Mouse (Mus musculus) heart, postnatal 0 days (tissue): ENCODE measurements around the gene Dynll1. TPM values are rescaled to one million over a fixed set of nuclear protein-coding genes. Genes with fewer than 3 reads are reported as not detected.

ENCODE experiments used
- ATAC-seq: fragments of 200-750 bp; cut with Nextera tagmentation; 2 replicates; pipeline ENCODE4 v1.8.0; 2017; ENCODE audit warnings: low read depth, moderate number of reproducible peaks, moderate library complexity; ENCODE audit not compliant: insufficient read depth
- DNase-seq: peaks from one replicate; pipeline ENCODE4 v3.0.0-alpha.2; 2016; ENCODE audit warnings: low spot score
- H3K27ac ChIP-seq: fragments of 300-500 bp; sonication (generic); 2 replicates; pipeline ENCODE4 v1.5.1; 2014; ENCODE audit warnings: low read depth, mild to moderate bottlenecking
- H3K27me3 ChIP-seq: fragments of 300-500 bp; sonication (generic); 2 replicates; pipeline ENCODE4 v1.6.1; 2014; ENCODE audit warnings: low read length, mixed read lengths; ENCODE audit not compliant: control insufficient read depth, insufficient read depth
- H3K36me3 ChIP-seq: fragments of 300-500 bp; sonication (generic); replicated peaks from 2 replicates; pipeline ENCODE4 v1.6.1; 2014; ENCODE audit warnings: low read length, mixed read lengths; ENCODE audit not compliant: control insufficient read depth, insufficient read depth
- H3K4me1 ChIP-seq: fragments of 300-500 bp; sonication (generic); 2 replicates; pipeline ENCODE4 v1.6.1; 2014; ENCODE audit warnings: antibody characterized with exemption; ENCODE audit not compliant: control insufficient read depth, insufficient read depth
- H3K4me2 ChIP-seq: fragments of 300-500 bp; sonication (generic); 2 replicates; pipeline ENCODE4 v1.6.1; 2014; ENCODE audit warnings: low read depth, mild to moderate bottlenecking, low read length, moderate library complexity
- H3K4me3 ChIP-seq: fragments of 300-500 bp; sonication (generic); 2 replicates; pipeline ENCODE4 v1.5.1; 2014; ENCODE audit warnings: low read depth, low read length
- H3K9ac ChIP-seq: fragments of 300-500 bp; sonication (generic); replicated peaks from 2 replicates; pipeline ENCODE4 v1.6.1; 2014; ENCODE audit warnings: low read depth, low read length, mixed read lengths
- H3K9me3 ChIP-seq: fragments of 300-500 bp; sonication (generic); replicated peaks from 2 replicates; pipeline ENCODE4 v1.6.1; 2016; ENCODE audit warnings: low read length; ENCODE audit not compliant: control insufficient read depth
- CTCF ChIP-seq: IDR thresholded peaks from 2 replicates; pipeline ENCODE4 v1.5.1; 2016; ENCODE audit warnings: antibody characterized with exemption, control low read depth, low read depth
- EP300 ChIP-seq: IDR thresholded peaks from 2 replicates; pipeline ENCODE4 v1.6.1; 2016; ENCODE audit warnings: antibody characterized with exemption, low read depth
- WGBS: fragments of 180-500 bp; shearing (Covaris S2); extraction: QIAGEN DNeasy Blood & Tissue Kit; methylation state at CpG from one replicate; pipeline ENCODE4 v1.1.7; 2014; 5-methylcytosine and 5-hydroxymethylcytosine counted together
- polyA plus RNA-seq: library from polyadenylated mRNA; unstranded; fragments of >200 nt; fragmentation: Nextera tagmentation; extraction: Ambion mirVana; gene quantifications from 2 replicates; pipeline ENCODE4 v1.2.1, GENCODE M21; 2015
- total RNA-seq: library from RNA; depleted of rRNA; stranded (reverse); fragments of >200 nt; gene quantifications from 2 replicates; pipeline ENCODE4 v1.2.3, GENCODE M21; 2014; ENCODE audit warnings: low replicate concordance

The Dynll1 gene
- total and polyA plus RNA-seq, 2 experiments from 2014 or later, result 224 to 615 TPM

DNA sequence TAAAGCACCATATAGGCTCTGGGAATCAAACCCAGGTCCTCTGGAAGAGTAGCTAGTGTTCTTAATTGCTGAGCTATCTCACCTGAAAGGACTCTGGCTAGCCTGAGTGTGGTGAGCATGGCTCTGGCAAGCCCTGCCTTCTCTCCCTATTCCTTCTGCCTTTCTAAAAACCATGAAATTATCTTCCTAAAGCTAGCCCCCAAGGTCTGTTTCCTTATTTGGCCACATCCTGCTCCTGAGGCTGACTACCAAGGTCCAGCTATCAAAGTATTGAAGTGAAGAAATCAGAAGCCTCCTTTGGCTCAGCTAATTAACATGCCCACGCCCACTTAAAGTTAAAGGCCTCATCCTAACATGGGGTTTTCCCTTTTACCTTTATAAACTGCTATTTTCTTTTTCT is 26.0 kb downstream of the Dynll1 start:
- Histone ChIP-seq H3K4me1 (peaks cover 19% of the 10 kb centered on the region), H3K4me2 (no peak overlapping the region), H3K36me3 (peaks cover 5% of the 10 kb centered on the region; the same call in 1 of the 2 replicates), H3K9me3 (no peaks in the 10 kb centered on the region), H3K27me3 (no peaks in the 10 kb centered on the region), H3K27ac (no peak overlapping the region), H3K9ac (no peak overlapping the region), H3K4me3 (no peak overlapping the region)
- no peak for TF ChIP-seq CTCF
- TF ChIP-seq EP300, result no peak
- ATAC-seq (no peak), DNase-seq (no peak)
- WGBS, result 87% methylated on average over 1 of the region's 1 CpGs

DNA sequence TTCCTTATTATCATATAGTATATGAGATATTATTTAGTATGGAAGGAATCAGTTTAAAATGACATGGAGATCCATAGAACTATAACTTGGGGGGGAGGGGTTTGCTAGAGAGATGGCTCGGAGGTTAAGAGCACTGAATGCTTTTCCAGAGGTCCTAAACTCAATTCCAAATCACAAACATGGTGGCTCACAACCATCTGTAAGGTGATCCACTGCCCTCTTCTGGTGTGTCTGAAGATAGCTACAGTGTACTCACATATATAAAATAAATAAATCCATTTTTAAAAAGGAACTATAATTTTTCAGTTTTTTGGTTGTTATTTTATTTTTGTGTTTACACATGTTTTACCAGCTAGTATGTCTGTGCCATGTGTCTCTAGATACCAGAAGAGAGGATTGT is 26.4 kb downstream of the Dynll1 start:
- no peak for TF ChIP-seq EP300
- TF ChIP-seq CTCF, result no peak
- DNase-seq (no peak), ATAC-seq (no peak)
- Histone ChIP-seq H3K36me3 (peaks cover 5% of the 10 kb centered on the region; the same call in 1 of the 2 replicates), H3K9ac (no peak overlapping the region), H3K4me2 (no peak overlapping the region), H3K27me3 (no peaks in the 10 kb centered on the region), H3K4me1 (peaks cover 21% of the 10 kb centered on the region), H3K27ac (no peak overlapping the region), H3K9me3 (no peaks in the 10 kb centered on the region), H3K4me3 (no peak overlapping the region)
- 73% methylated on average over 1 of the region's 1 CpGs for WGBS

DNA sequence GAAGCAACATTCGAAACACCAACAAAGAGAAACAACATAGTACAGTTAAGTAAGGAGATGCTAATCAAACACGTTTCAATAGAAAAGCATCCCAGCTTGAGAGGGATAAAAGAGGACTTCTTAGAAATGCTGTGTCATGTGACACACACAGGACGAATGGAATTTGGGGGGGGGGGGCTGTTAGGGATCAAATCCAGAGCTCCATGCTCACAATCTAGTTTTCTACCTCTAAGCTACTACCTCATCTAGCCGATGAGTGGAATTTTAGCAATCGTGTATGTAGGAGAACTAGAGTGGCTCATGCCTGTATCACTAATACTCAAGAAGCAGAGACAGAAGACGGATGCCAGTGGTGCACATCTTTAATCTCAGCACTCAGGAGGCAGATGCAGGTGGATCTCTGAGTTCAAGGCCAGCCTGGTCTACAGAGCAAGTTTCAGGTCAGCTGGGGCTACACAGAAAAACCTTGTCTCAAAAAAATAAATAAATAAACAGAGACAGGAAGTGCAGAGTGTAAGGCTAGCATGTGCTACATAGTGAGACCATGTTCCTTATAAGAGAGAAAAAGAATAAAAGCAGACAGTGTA is 27.2 kb downstream of the Dynll1 start:
- Histone ChIP-seq H3K27me3 (no peaks in the 10 kb centered on the region), H3K36me3 (peaks cover 5% of the 10 kb centered on the region; the same call in 1 of the 2 replicates), H3K4me3 (no peak overlapping the region), H3K4me1 (peaks cover 27% of the 10 kb centered on the region), H3K9me3 (no peaks in the 10 kb centered on the region), H3K4me2 (no peak overlapping the region), H3K27ac (no peak overlapping the region), H3K9ac (no peak overlapping the region)
- DNase-seq (no peak), ATAC-seq (no peak)
- WGBS, result 69% methylated on average over 6 of the region's 6 CpGs
- no peak for TF ChIP-seq EP300
- no peak for TF ChIP-seq CTCF

DNA sequence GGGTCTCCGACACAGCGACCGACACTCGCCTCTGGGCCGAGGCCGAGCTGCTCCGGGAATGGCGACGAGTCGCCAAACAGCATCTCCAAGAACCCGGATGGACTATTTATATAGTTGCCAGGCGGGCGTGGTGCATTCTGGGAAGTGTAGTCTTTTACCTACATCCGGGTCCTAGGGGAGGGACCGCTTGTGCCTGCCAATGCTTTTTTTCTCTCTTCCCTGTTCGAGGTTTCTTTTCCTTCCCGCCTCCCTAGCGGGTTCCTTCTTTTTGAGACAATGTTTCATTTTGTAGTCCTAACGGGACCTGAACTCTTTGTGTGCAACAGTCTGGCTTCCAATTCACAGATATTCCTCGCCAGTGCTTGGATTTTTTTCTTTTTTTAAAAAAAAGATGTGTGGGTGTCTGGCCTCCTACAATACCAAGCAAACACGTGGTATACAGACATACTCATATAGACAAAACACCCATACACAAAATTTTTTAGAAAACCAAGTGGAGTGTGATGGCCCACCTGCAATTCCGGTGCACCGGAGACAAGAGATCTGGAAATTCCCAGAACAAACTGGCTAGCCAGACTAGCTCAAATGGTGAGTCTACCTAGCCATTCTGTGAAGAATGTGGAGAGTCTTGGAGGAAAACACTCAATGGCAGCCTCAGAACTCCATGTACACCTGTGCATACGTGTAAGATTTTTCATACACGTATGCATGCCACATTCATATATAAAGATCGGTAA is 27.8 kb downstream of the Dynll1 start, which contains the start of gene Rnf10:
Gene Rnf10 (minus strand): TSS at position 87 of the 737 bp plus-strand sequence.
- Histone ChIP-seq H3K9ac (peak within 1 kb of the TSS; percentile 95), H3K9me3 (no peaks in the 10 kb centered on the region), H3K4me1 (peaks cover 33% of the 10 kb centered on the region), H3K4me3 (peak within 1 kb of the TSS; percentile 86), H3K27me3 (no peaks in the 10 kb centered on the region), H3K36me3 (peaks cover 5% of the 10 kb centered on the region; the same call in 1 of the 2 replicates), H3K27ac (peak within 1 kb of the TSS; percentile 84), H3K4me2 (peak within 1 kb of the TSS; percentile 81)
- TF ChIP-seq EP300, result peak; percentile 68; the same call in 1 of the 2 replicates
- TF ChIP-seq CTCF, result no peak
- DNase-seq (peak; percentile 95), ATAC-seq (peak; percentile 86)
- 13% methylated on average over 26 of the region's 26 CpGs for WGBS

DNA sequence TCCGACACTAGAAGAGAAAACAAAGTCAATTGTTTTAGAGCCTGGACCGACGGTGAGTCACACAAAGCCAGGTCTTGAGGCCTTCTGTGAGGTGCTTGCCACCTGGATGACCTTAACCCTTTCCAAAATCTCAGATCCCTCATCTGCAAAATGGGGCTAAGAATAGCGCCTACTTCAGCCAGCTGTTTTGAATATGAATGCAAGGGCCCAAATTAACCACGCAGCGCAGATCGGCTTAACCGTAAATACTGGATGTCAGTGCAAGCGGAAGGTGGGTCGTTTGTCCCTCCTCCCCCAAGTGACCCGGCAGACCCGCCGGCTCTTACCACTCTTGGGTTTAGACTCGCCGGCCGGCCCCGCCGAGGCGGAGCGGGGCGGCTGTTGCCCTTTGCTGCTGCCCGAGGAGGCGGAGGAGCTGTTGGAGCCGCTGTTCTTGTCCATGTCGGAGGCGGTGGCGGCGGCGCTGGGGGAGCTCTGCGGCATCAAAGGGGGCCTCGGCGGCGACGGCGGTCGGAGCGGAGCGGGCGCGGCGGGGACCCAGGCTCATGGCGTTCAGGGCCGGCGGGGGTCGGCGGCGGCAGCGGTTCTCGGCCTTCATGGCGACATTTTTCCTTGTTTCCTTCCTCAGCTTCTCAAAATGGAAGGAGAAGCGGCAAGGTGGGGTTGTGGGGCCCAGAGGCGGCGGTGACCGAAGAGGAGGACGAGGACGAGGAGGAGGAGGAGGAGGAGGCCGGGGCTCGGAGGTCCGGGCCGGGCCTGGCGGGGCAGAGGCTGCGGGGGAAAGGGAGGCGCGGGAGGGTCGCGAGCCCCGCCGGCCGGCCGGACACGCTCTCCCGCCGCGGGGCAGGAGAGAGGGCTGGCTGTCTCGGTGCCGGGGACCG is 28.6 kb downstream of the Dynll1 start:
- Histone ChIP-seq H3K36me3 (peaks cover 5% of the 10 kb centered on the region; the same call in 1 of the 2 replicates), H3K27me3 (no peaks in the 10 kb centered on the region), H3K9me3 (no peaks in the 10 kb centered on the region), H3K4me1 (peaks cover 39% of the 10 kb centered on the region), H3K4me3 (peak overlapping the region; percentile 86), H3K27ac (peak overlapping the region; percentile 84), H3K4me2 (peak overlapping the region; percentile 81), H3K9ac (peak overlapping the region; percentile 95)
- ATAC-seq, result peak; percentile 51
- peak; percentile 36 for DNase-seq
- under 1% methylated on average over 71 of the region's 77 CpGs for WGBS
- no peak for TF ChIP-seq CTCF
- no peak for TF ChIP-seq EP300
